Mouse (Mus musculus): ENCODE measurements around the gene Polr2i. TPM values are rescaled to one million over a fixed set of nuclear protein-coding genes. Genes with fewer than 3 reads are reported as not detected.
"Not testable (repeated sequence)": the region's sequence is repeated elsewhere in the genome, so short reads cannot be mapped to it uniquely, and the experiment has no call there.

The Polr2i gene
- total RNA-seq (2014; rRNA removed) (93.3 and 126 TPM in 2 replicates), polyA plus RNA-seq (2015; fragmentation: Nextera tagmentation; extraction: Ambion mirVana) (190 and 196 TPM in 2 replicates)

- peak within 1 kb of the TSS; percentile 62 for H3K4me3 ChIP-seq (ENCODE audit: low read depth, low read length)
- under 1% methylated on average over 67 of the region's 67 CpGs for WGBS
- ATAC-seq (ENCODE audit: low FRiP score) (peak; percentile 95), DNase-seq (ENCODE audit: low spot score) (peak; percentile 99)
- H3K36me3 ChIP-seq (ENCODE audit: insufficient read depth, low read length): peaks cover 34% of the 10 kb centered on the region
- peak within 1 kb of the TSS; percentile 95 for H3K27ac ChIP-seq (ENCODE audit: low read depth, low read length)
- no peaks in the 10 kb centered on the region for H3K9me3 ChIP-seq (ENCODE audit: low read length)
- peak within 1 kb of the TSS; percentile 72 for H3K9ac ChIP-seq (replicated peaks; ENCODE audit: low read length, poor library complexity, severe bottlenecking)
- peaks cover 12% of the 10 kb centered on the region for H3K4me1 ChIP-seq (ENCODE audit: insufficient read depth, low read length)
- no peak for TF ChIP-seq CTCF (IDR thresholded peaks at IDR 0.05)
- no peaks in the 10 kb centered on the region for H3K27me3 ChIP-seq (ENCODE audit: insufficient read depth, low read length)
- H3K4me2 ChIP-seq (ENCODE audit: low read depth, low read length, poor library complexity, severe bottlenecking): peak within 1 kb of the TSS; percentile 79
These were observed at the start of gene Polr2i, which contains the start of gene Tbcb for GRCm38 (mm10) chr7:30231669-30232454. Gene Polr2i (plus strand): TSS chr7:30231948. Gene Tbcb (minus strand): TSS chr7:30232272.

GRCm38 (mm10) chr7:30183189-30183588 is 48.6 kb upstream of the Polr2i start:
- not testable (repeated sequence) for H3K9ac ChIP-seq (replicated peaks; ENCODE audit: low read length, poor library complexity, severe bottlenecking); ATAC-seq (ENCODE audit: low FRiP score); H3K4me3 ChIP-seq (ENCODE audit: low read depth, low read length); H3K4me2 ChIP-seq (ENCODE audit: low read depth, low read length, poor library complexity, severe bottlenecking); H3K27ac ChIP-seq (ENCODE audit: low read depth, low read length); DNase-seq (ENCODE audit: low spot score); H3K9me3 ChIP-seq (ENCODE audit: low read length); H3K4me1 ChIP-seq (ENCODE audit: insufficient read depth, low read length); H3K27me3 ChIP-seq (ENCODE audit: insufficient read depth, low read length)
- WGBS: 67% methylated on average over 7 of the region's 7 CpGs
- H3K36me3 ChIP-seq (ENCODE audit: insufficient read depth, low read length): peaks cover 40% of the 10 kb centered on the region

GRCm38 (mm10) chr7:30183879-30184289 is 47.9 kb upstream of the Polr2i start, which contains the start of gene Cox7a1:
Gene Cox7a1 (plus strand): TSS chr7:30184144.
- no peak for TF ChIP-seq CTCF (IDR thresholded peaks at IDR 0.05)
- DNase-seq (ENCODE audit: low spot score) (peak; percentile 69), ATAC-seq (ENCODE audit: low FRiP score) (no peak)
- peaks cover 40% of the 10 kb centered on the region for H3K36me3 ChIP-seq (ENCODE audit: insufficient read depth, low read length)
- WGBS: 2% methylated on average over 11 of the region's 11 CpGs
- no peak within 1 kb of the TSS for H3K9ac ChIP-seq (replicated peaks; ENCODE audit: low read length, poor library complexity, severe bottlenecking)
- peak within 1 kb of the TSS; percentile 28 for H3K4me2 ChIP-seq (ENCODE audit: low read depth, low read length, poor library complexity, severe bottlenecking)
- no peaks in the 10 kb centered on the region for H3K27me3 ChIP-seq (ENCODE audit: insufficient read depth, low read length)
- no peak within 1 kb of the TSS for H3K27ac ChIP-seq (ENCODE audit: low read depth, low read length)
- no peaks in the 10 kb centered on the region for H3K9me3 ChIP-seq (ENCODE audit: low read length)
- H3K4me1 ChIP-seq (ENCODE audit: insufficient read depth, low read length): no peaks in the 10 kb centered on the region
- 0 out of 2 replicates have a peak within 1 kb of the TSS, but pooled peaks have one; percentile 7 for H3K4me3 ChIP-seq (ENCODE audit: low read depth, low read length)

- peaks cover 41% of the 10 kb centered on the region for H3K36me3 ChIP-seq (ENCODE audit: insufficient read depth, low read length)
These were observed 47.0 kb upstream of the Polr2i start for GRCm38 (mm10) chr7:30184641-30185348.

GRCm38 (mm10) chr7:30188344-30189115 is 43.2 kb upstream of the Polr2i start:
- TF ChIP-seq CTCF (IDR thresholded peaks at IDR 0.05): no peak
- Histone ChIP-seq H3K9ac (replicated peaks; ENCODE audit: low read length, poor library complexity, severe bottlenecking) (no peak overlapping the region), H3K4me2 (ENCODE audit: low read depth, low read length, poor library complexity, severe bottlenecking) (no peak overlapping the region), H3K4me1 (ENCODE audit: insufficient read depth, low read length) (peaks cover 6% of the 10 kb centered on the region; the same call in 1 of the 2 replicates), H3K27me3 (ENCODE audit: insufficient read depth, low read length) (no peaks in the 10 kb centered on the region), H3K36me3 (ENCODE audit: insufficient read depth, low read length) (peaks cover 54% of the 10 kb centered on the region), H3K4me3 (ENCODE audit: low read depth, low read length) (no peak overlapping the region), H3K27ac (ENCODE audit: low read depth, low read length) (no peak overlapping the region), H3K9me3 (ENCODE audit: low read length) (no peaks in the 10 kb centered on the region)
- no peak for DNase-seq (ENCODE audit: low spot score)
- no peak for ATAC-seq (ENCODE audit: low FRiP score)
- 88% methylated on average over 12 of the region's 12 CpGs for WGBS

More at GRCm38 (mm10) chr7:30184641-30185348, 47.0 kb upstream of the Polr2i start:
- TF ChIP-seq CTCF (IDR thresholded peaks at IDR 0.05): no peak
- Histone ChIP-seq H3K4me1 (ENCODE audit: insufficient read depth, low read length) (no peaks in the 10 kb centered on the region), H3K9me3 (ENCODE audit: low read length) (no peaks in the 10 kb centered on the region), H3K4me2 (ENCODE audit: low read depth, low read length, poor library complexity, severe bottlenecking) (no peak overlapping the region), H3K9ac (replicated peaks; ENCODE audit: low read length, poor library complexity, severe bottlenecking) (no peak overlapping the region), H3K27ac (ENCODE audit: low read depth, low read length) (no peak overlapping the region), H3K4me3 (ENCODE audit: low read depth, low read length) (no peak overlapping the region), H3K27me3 (ENCODE audit: insufficient read depth, low read length) (no peaks in the 10 kb centered on the region)
- DNase-seq (ENCODE audit: low spot score): no peak
- 79% methylated on average over 13 of the region's 13 CpGs for WGBS
- no peak for ATAC-seq (ENCODE audit: low FRiP score)

Data from midbrain, postnatal 0 days (tissue).